Mouse (Mus musculus) forebrain, embryonic 12.5 days (tissue): Measurements from ENCODE around the gene Cat. TPM values are rescaled to one million over a fixed set of nuclear protein-coding genes. Genes with fewer than 3 reads are reported as not detected.

Experiments used
- ATAC-seq: fragments of 200-750 bp; cut with Nextera tagmentation; 2 replicates; pipeline ENCODE4 v1.8.0; 2017; ENCODE audit warnings: moderate TSS enrichment; ENCODE audit not compliant: low FRiP score
- H3K27ac ChIP-seq: fragments of 300-500 bp; sonication (generic); 2 replicates; pipeline ENCODE4 v1.5.1; 2016; ENCODE audit warnings: mild to moderate bottlenecking
- H3K27me3 ChIP-seq: fragments of 300-500 bp; sonication (generic); 2 replicates; pipeline ENCODE4 v1.6.1; 2016; ENCODE audit warnings: mild to moderate bottlenecking
- H3K36me3 ChIP-seq: fragments of 300-500 bp; sonication (generic); replicated peaks from 2 replicates; pipeline ENCODE4 v1.6.1; 2016; ENCODE audit warnings: mild to moderate bottlenecking
- H3K4me1 ChIP-seq: fragments of 300-500 bp; sonication (generic); 2 replicates; pipeline ENCODE4 v1.6.1; 2016
- H3K4me2 ChIP-seq: fragments of 300-500 bp; sonication (generic); 2 replicates; pipeline ENCODE4 v1.6.1; 2016; ENCODE audit warnings: mild to moderate bottlenecking, moderate library complexity
- H3K4me3 ChIP-seq: fragments of 300-500 bp; sonication (generic); replicated peaks from 2 replicates; pipeline ENCODE4 v1.5.1; 2016; ENCODE audit warnings: mild to moderate bottlenecking
- H3K9ac ChIP-seq: fragments of 300-500 bp; sonication (generic); 2 replicates; pipeline ENCODE4 v1.6.1; 2016; ENCODE audit warnings: mild to moderate bottlenecking
- H3K9me3 ChIP-seq: fragments of 300-500 bp; sonication (generic); 2 replicates; pipeline ENCODE4 v1.6.1; 2016
- WGBS: fragments of 180-500 bp; shearing (Covaris S2); methylation state at CpG from one replicate; pipeline ENCODE4 v1.1.7; 2016; 5-methylcytosine and 5-hydroxymethylcytosine counted together
- polyA plus RNA-seq: library from polyadenylated mRNA; unstranded; fragments of >200 nt; fragmentation: Nextera tagmentation; extraction: Ambion mirVana; gene quantifications from 2 replicates; pipeline ENCODE4 v1.2.1, GENCODE M21; 2016

The Cat gene
- polyA plus RNA-seq, 1 experiment from 2014 or later = 93.8 TPM

DNA sequence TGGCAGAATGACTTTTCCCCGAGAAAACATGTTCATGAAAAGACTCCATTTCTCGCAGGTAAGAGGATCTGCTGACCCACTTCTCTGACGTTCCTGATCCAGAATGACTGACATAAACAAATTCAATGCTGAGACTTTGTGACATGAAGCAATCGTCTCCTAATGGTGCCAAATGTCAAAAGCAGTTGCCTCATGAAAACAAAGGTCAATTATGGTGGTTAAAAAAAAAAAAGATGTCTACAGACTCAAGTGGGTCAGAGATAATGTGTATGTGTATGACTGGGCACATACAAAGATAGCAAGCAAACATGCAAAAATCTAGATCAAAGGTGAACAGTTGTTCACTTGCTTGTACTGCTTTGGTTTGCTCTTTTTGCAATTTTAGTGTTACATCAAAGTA is 8.9 kb upstream of the Cat start:
- Histone ChIP-seq H3K27ac (no peak overlapping the region), H3K36me3 (no peaks in the 10 kb centered on the region), H3K27me3 (no peaks in the 10 kb centered on the region), H3K9ac (no peak overlapping the region), H3K4me1 (no peaks in the 10 kb centered on the region), H3K9me3 (no peaks in the 10 kb centered on the region), H3K4me2 (no peak overlapping the region), H3K4me3 (no peak overlapping the region)
- 75% methylated on average over 4 of the region's 4 CpGs for WGBS
- ATAC-seq = no peak

DNA sequence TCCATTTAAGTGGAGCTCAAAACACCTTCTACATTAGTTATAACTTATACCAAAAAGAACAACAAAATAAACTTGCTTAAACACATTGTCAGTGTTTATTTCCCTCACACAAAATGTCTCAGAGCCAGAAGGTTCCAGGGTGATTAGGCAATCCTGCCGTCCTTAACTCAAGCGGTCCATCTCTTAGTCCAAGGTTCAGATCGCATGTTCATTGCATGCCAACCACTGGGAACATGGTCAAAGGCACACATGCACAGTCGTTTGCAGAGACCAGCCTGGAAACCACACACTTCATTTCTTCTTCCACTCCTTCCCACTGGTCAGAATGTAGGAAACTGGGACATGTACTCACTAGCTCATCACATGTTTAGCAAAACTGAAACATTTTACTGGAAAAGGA is 7.6 kb upstream of the Cat start:
- Histone ChIP-seq H3K4me3 (no peak overlapping the region), H3K36me3 (no peaks in the 10 kb centered on the region), H3K9me3 (no peaks in the 10 kb centered on the region), H3K4me2 (no peak overlapping the region), H3K4me1 (no peaks in the 10 kb centered on the region), H3K9ac (no peak overlapping the region), H3K27ac (no peak overlapping the region), H3K27me3 (no peaks in the 10 kb centered on the region)
- ATAC-seq = no peak
- WGBS = 86% methylated on average over 4 of the region's 4 CpGs

DNA sequence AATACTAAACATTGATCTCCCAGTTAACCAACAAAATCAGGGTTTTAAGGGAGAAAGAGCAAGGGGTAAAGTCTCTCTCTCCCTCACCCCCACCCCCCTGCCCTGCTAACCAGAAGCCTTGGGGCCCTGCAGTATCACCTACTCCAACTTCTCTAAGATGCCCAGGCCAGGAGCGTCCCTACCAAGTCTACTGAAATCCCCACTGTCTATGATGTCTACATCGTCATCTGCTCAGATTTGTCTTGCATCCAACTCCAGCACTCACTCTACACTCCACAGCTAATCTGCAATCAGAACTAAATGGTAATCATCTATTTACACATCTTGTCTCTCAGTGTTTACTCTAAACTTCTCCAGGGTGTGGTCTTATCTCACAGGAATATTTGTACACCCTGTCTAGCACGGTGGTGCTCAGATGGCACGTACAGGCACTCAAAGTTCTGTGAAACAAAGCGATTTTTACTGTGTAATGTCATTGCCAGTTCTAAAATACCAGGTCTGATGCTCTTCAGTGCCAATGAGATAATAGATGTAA is 907 bp downstream of the Cat start:
- Histone ChIP-seq H3K27ac (no peak overlapping the region), H3K9ac (peak overlapping the region; percentile 70), H3K27me3 (no peaks in the 10 kb centered on the region), H3K4me3 (peak overlapping the region; percentile 59), H3K36me3 (no peaks in the 10 kb centered on the region), H3K4me2 (peak overlapping the region; percentile 65), H3K4me1 (peaks cover 27% of the 10 kb centered on the region), H3K9me3 (no peaks in the 10 kb centered on the region)
- ATAC-seq = no peak
- WGBS = 44% methylated on average over 5 of the region's 5 CpGs

GRCm38 (mm10) chr2:103483289-103483985 is 1.5 kb downstream of the Cat start:
- no peak overlapping the region for H3K27ac ChIP-seq
- no peaks in the 10 kb centered on the region for H3K36me3 ChIP-seq
- H3K4me2 ChIP-seq = peak overlapping the region; percentile 65
- no peak for ATAC-seq
- H3K9ac ChIP-seq = no peak overlapping the region
- peak overlapping the region; percentile 59 for H3K4me3 ChIP-seq
- H3K4me1 ChIP-seq = peaks cover 27% of the 10 kb centered on the region
- H3K27me3 ChIP-seq = no peaks in the 10 kb centered on the region
- H3K9me3 ChIP-seq = no peaks in the 10 kb centered on the region
- WGBS = 90% methylated on average over 7 of the region's 7 CpGs

DNA sequence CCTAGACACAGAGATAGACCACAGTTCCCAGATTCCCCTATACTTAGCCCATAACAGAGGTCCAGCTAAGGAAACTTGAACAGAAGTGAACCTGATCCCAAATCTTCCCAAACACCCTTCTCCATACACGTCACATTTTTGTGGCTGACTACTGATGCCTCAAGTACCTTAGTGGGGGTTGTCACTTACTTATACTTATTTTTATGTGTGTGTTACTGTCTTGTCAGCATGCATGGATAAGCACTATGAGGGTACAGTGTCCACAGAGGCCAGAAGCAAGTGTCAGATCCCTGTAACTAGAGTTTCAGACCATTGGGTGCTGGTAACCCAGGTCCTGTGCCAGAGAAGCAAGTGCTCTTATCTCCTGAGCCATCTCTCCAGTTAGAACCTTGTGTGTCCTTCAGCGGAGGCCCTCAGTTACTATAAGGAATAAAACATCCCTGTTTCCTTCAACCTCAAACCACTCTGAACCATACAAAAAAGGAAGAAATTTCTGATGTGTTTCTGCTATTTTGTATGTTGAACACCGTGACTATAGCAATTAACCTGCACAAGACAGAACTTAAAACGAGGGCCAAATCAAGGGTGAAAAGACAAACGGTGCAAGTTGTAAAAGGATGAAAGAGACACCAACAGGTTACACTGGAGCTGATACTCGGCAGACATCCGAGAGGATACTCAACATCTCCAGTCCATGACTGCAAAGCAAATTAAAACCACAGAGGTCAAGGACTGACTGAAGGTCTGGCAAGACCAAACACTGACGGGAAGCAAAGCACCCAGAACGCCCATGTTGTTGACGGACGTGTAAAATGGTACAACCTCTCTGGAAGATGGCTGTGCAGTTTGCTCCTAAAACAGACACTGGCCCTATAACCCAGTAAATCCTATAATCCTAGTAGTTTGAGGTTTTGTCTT is 3.4 kb downstream of the Cat start:
- Histone ChIP-seq H3K4me1 (peaks cover 27% of the 10 kb centered on the region), H3K4me2 (no peak overlapping the region), H3K36me3 (no peaks in the 10 kb centered on the region), H3K9ac (no peak overlapping the region), H3K27me3 (no peaks in the 10 kb centered on the region), H3K27ac (no peak overlapping the region), H3K9me3 (no peaks in the 10 kb centered on the region), H3K4me3 (no peak overlapping the region)
- 89% methylated on average over 11 of the region's 11 CpGs for WGBS
- no peak for ATAC-seq

GRCm38 (mm10) chr2:103480871-103481270 is 4.1 kb downstream of the Cat start:
- Histone ChIP-seq H3K9ac (no peak overlapping the region), H3K36me3 (no peaks in the 10 kb centered on the region), H3K4me1 (peaks cover 27% of the 10 kb centered on the region), H3K4me3 (no peak overlapping the region), H3K27me3 (no peaks in the 10 kb centered on the region), H3K27ac (no peak overlapping the region), H3K9me3 (no peaks in the 10 kb centered on the region), H3K4me2 (no peak overlapping the region)
- WGBS = 93% methylated on average over 4 of the region's 4 CpGs
- no peak for ATAC-seq

DNA sequence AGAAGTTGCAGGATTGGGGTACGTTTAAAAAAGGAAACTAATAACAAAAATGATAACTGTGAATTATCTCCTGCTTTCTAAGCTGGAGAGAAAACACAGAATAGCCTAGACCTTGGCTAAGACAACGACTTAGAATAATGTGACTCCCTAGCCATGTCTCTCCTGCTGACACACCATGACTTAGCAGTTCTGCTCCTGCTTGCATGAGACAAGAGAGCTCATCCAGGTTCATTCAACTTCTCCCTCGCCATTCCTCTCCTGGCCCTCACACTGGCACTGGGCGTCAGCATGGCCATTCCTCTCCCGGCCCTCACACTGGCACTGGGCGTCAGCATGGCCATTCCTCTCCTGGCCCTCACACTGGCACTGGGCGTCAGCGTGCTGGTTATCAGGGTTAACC is 4.7 kb downstream of the Cat start:
- 90% methylated on average over 8 of the region's 8 CpGs for WGBS
- H3K4me3 ChIP-seq = no peak overlapping the region
- no peak overlapping the region for H3K27ac ChIP-seq

GRCm38 (mm10) chr2:103478326-103478725 is 6.6 kb downstream of the Cat start:
- WGBS = 96% methylated on average over 2 of the region's 3 CpGs
- ATAC-seq = no peak
- H3K4me2 ChIP-seq = no peak overlapping the region

More for the DNA sequence above, 4.7 kb downstream of the Cat start:
- H3K9ac ChIP-seq = no peak overlapping the region
- no peak overlapping the region for H3K4me2 ChIP-seq
- H3K4me1 ChIP-seq = peaks cover 24% of the 10 kb centered on the region
- H3K27me3 ChIP-seq = no peaks in the 10 kb centered on the region
- H3K9me3 ChIP-seq = no peaks in the 10 kb centered on the region
- no peak for ATAC-seq
- peaks cover 6% of the 10 kb centered on the region for H3K36me3 ChIP-seq

DNA sequence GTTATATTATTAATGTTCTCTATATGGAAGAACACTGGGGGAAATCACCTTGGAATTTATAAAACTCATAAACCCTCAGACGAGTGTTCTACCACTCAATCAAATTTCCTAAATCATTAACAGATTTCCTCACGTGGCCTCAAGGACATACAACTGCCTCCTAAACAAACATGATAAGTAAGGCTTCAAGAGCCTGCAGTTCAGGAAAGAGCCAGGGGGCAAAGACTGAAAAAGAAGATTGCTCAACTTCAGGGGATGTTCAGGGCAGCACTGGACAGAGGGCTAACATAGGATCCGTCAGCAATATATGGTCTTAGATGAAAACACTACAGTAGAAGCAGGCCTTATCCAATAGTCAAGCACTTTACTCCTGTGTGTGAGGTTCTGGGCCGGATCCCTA is 7.5 kb downstream of the Cat start:
- WGBS = 91% methylated on average over 4 of the region's 4 CpGs
- Histone ChIP-seq H3K4me2 (no peak overlapping the region), H3K4me3 (no peak overlapping the region)

More at GRCm38 (mm10) chr2:103478326-103478725, 6.6 kb downstream of the Cat start:
- no peak overlapping the region for H3K4me3 ChIP-seq
- no peak overlapping the region for H3K9ac ChIP-seq
- H3K9me3 ChIP-seq = no peaks in the 10 kb centered on the region
- H3K4me1 ChIP-seq = peaks cover 12% of the 10 kb centered on the region
- H3K36me3 ChIP-seq = peaks cover 25% of the 10 kb centered on the region
- H3K27ac ChIP-seq = no peak overlapping the region
- H3K27me3 ChIP-seq = no peaks in the 10 kb centered on the region

GRCm38 (mm10) chr2:103476657-103477056 is 8.3 kb downstream of the Cat start:
- no peak overlapping the region for H3K9ac ChIP-seq
- no peak overlapping the region for H3K4me2 ChIP-seq
- 93% methylated on average over 11 of the region's 11 CpGs for WGBS
- H3K27ac ChIP-seq = no peak overlapping the region
- H3K9me3 ChIP-seq = no peaks in the 10 kb centered on the region
- 0 out of 2 replicates have a peak, but pooled peaks have one; percentile 44 for ATAC-seq
- H3K27me3 ChIP-seq = no peaks in the 10 kb centered on the region
- H3K36me3 ChIP-seq = peaks cover 34% of the 10 kb centered on the region
- no peak overlapping the region for H3K4me3 ChIP-seq
- no peaks in the 10 kb centered on the region for H3K4me1 ChIP-seq

More for the DNA sequence above, 7.5 kb downstream of the Cat start:
- Histone ChIP-seq H3K27ac (no peak overlapping the region), H3K9ac (no peak overlapping the region), H3K4me1 (peaks cover 4% of the 10 kb centered on the region; the same call in 1 of the 2 replicates), H3K27me3 (no peaks in the 10 kb centered on the region), H3K9me3 (no peaks in the 10 kb centered on the region), H3K36me3 (peaks cover 32% of the 10 kb centered on the region)
- ATAC-seq = no peak

DNA sequence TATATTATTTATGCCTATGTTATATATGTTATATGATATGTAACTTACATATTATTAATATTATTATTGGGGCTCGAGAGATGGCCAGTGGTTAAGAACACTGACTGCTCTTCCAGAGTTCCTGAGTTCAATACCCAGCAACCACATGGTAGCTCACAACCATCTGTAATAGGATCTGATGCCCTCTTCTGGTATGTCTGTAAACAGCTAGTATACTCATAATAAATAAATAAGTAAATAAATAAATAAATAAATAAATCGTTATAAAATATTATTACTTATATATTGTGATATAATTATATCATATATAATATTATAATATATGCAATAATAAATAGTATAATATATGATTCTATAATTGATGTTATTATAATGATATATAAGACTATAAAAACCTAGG is 8.8 kb downstream of the Cat start:
- Histone ChIP-seq H3K27me3 (no peaks in the 10 kb centered on the region), H3K36me3 (peaks cover 38% of the 10 kb centered on the region), H3K4me2 (no peak overlapping the region), H3K4me1 (no peaks in the 10 kb centered on the region), H3K4me3 (no peak overlapping the region), H3K9me3 (no peaks in the 10 kb centered on the region), H3K27ac (no peak overlapping the region), H3K9ac (no peak overlapping the region)
- 91% methylated on average over 2 of the region's 2 CpGs for WGBS
- no peak for ATAC-seq

DNA sequence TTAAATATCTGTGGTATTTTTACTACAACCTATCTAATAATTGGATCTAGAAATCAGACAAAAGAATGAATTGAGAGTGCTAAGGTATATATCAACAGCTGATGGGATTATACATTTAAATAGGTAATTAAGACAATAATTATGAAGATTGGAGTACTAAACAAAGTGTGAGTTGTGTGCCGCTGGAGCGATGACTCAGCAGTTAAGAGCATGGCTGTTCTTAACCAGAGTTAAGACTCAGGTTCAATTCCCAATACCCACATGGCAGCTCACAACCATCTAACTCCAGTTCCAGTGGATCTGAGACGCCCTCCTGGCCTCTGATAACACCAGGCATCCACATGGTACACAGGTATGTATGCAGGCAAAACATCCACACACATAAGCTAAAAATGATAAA is 11.6 kb downstream of the Cat start:
- Histone ChIP-seq H3K9ac (no peak overlapping the region), H3K9me3 (no peaks in the 10 kb centered on the region), H3K4me2 (no peak overlapping the region), H3K36me3 (peaks cover 57% of the 10 kb centered on the region), H3K27me3 (no peaks in the 10 kb centered on the region), H3K4me1 (no peaks in the 10 kb centered on the region), H3K4me3 (no peak overlapping the region), H3K27ac (no peak overlapping the region)
- WGBS = 94% methylated on average over 3 of the region's 3 CpGs
- no peak for ATAC-seq
